Mouse (Mus musculus) heart, postnatal 10 days (tissue): ENCODE measurements at regions not wholly inside any gene's neighbourhood (a gene's known extent, or its start where the extent isn't known, plus 50 kb on each side); places are given as distances from the start of the nearest gene placed in this dataset.
"Not testable (repeated sequence)": the region's sequence is repeated elsewhere in the genome, so short reads cannot be mapped to it uniquely, and the experiment has no call there.

Source experiments
- DNase-seq, 2 experiments: peaks; one replicate each; pipeline ENCODE4 v3.0.0; 2021
- intact Hi-C: fragments of 180-260 bp; cut with DNase I; formaldehyde crosslinking; loops from one replicate; pipeline ENCODE4 v1.15.1; 2025

- DNase-seq, intact Hi-C loops: not testable (repeated sequence)
Observed at GRCm38 (mm10) chr2:95433996-95434395, 884.0 kb upstream of the Lrrc4c start.

- intact Hi-C loops: no loop called here
- DNase-seq: no peak
Observed at GRCm38 (mm10) chr2:95440957-95441356, 877.0 kb upstream of the Lrrc4c start.

GRCm38 (mm10) chr2:95443245-95443799 is 874.6 kb upstream of the Lrrc4c start:
- intact Hi-C loops: no loop called here
- DNase-seq: no peak

- intact Hi-C loops: no loop called here
- DNase-seq: no peak
Observed at GRCm38 (mm10) chr2:95448897-95449296, 869.1 kb upstream of the Lrrc4c start.

- DNase-seq: no peak
- intact Hi-C loops: no loop called here
Observed at GRCm38 (mm10) chr2:95479827-95480226, 838.1 kb upstream of the Lrrc4c start.

GRCm38 (mm10) chr2:95483397-95483796 is 834.6 kb upstream of the Lrrc4c start:
- DNase-seq: no peak

GRCm38 (mm10) chr2:95487580-95488135 is 830.3 kb upstream of the Lrrc4c start:
- intact Hi-C loops: no loop called here
- DNase-seq: no peak

More at GRCm38 (mm10) chr2:95483397-95483796, 834.6 kb upstream of the Lrrc4c start:
- intact Hi-C loops: no loop called here

GRCm38 (mm10) chr2:95494026-95494697 is 823.8 kb upstream of the Lrrc4c start:
- intact Hi-C loops: no loop called here
- DNase-seq: no peak

GRCm38 (mm10) chr2:95494698-95495088 is 823.3 kb upstream of the Lrrc4c start:
- DNase-seq: peak in 1 of 2 experiments; percentile 2
- intact Hi-C loops: no loop called here

- intact Hi-C loops: no loop called here
- DNase-seq: no peak
Observed at GRCm38 (mm10) chr2:95511286-95511685, 806.7 kb upstream of the Lrrc4c start.

- no peak for DNase-seq
- intact Hi-C loops: no loop called here
Observed at GRCm38 (mm10) chr2:95521624-95522023, 796.3 kb upstream of the Lrrc4c start.

- intact Hi-C loops: no loop called here
- no peak for DNase-seq
Observed at GRCm38 (mm10) chr2:95524590-95525266, 793.2 kb upstream of the Lrrc4c start.

- intact Hi-C loops: no loop called here
- DNase-seq: no peak
Observed at GRCm38 (mm10) chr2:95564089-95564488, 753.9 kb upstream of the Lrrc4c start.

- no peak for DNase-seq
- intact Hi-C loops: no loop called here
Observed at GRCm38 (mm10) chr2:95575882-95576281, 742.1 kb upstream of the Lrrc4c start.

GRCm38 (mm10) chr2:95579201-95579600 is 738.8 kb upstream of the Lrrc4c start:
- no peak for DNase-seq
- intact Hi-C loops: no loop called here

- DNase-seq: no peak
- intact Hi-C loops: no loop called here
Observed at GRCm38 (mm10) chr2:95586002-95586401, 732.0 kb upstream of the Lrrc4c start.

- intact Hi-C loops: no loop called here
- no peak for DNase-seq
Observed at GRCm38 (mm10) chr2:95587044-95587443, 730.9 kb upstream of the Lrrc4c start.

GRCm38 (mm10) chr2:95613354-95613753 is 704.6 kb upstream of the Lrrc4c start:
- no peak for DNase-seq
- intact Hi-C loops: no loop called here

- DNase-seq: no peak
- intact Hi-C loops: no loop called here
Observed at GRCm38 (mm10) chr2:95637533-95637932, 680.4 kb upstream of the Lrrc4c start.

GRCm38 (mm10) chr2:95674347-95674746 is 643.6 kb upstream of the Lrrc4c start:
- intact Hi-C loops: no loop called here
- no peak for DNase-seq

GRCm38 (mm10) chr2:95715355-95715754 is 602.6 kb upstream of the Lrrc4c start:
- intact Hi-C loops: no loop called here
- no peak for DNase-seq
